Mouse (Mus musculus): ENCODE data around the gene Fgf3.

DNA sequence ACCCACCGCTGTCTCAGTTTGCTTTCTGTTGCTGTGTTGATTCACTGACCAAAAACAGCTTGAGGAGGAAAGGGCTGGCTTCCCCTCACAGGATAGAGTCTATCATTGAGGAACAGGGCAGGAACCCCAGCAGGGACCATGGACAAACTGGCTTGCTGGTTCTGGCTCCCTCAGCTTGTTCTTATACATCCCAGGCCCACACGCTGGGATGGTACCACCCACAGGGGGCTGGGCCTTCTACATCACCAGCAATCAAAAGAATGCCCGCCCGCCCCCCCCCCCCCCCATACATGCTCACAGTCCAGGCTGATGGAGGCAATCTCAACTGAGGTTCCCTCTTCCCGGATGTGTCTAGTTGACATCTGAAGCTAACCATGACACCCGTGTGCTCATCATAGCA, 30.8 kb upstream of the Fgf3 start:
- TF ChIP-seq CTCF (IDR thresholded peaks at IDR 0.05; ENCODE audit: borderline replicate concordance, control insufficient read depth, extremely low read depth, insufficient read depth, low read length, poor library complexity) (no peak), POLR2A (IDR thresholded peaks at IDR 0.05; ENCODE audit: control insufficient read depth, extremely low read depth, insufficient read depth, low read length, poor library complexity) (no peak)
